Mouse (Mus musculus) ovary, adult 2 months (tissue): ENCODE data around the gene Gpkow. TPM values are rescaled to one million over a fixed set of nuclear protein-coding genes. Genes with fewer than 3 reads are reported as not detected.

Source experiments
- polyA plus RNA-seq: library from polyadenylated mRNA; depleted of rRNA; stranded (reverse); fragments of >200 nt; gene quantifications from 2 replicates; pipeline ENCODE4 v1.2.3, GENCODE M21; 2012; rRNA removed

Gpkow gene
- 7.9 and 9.3 TPM in 2 replicates for polyA plus RNA-seq

DNA sequence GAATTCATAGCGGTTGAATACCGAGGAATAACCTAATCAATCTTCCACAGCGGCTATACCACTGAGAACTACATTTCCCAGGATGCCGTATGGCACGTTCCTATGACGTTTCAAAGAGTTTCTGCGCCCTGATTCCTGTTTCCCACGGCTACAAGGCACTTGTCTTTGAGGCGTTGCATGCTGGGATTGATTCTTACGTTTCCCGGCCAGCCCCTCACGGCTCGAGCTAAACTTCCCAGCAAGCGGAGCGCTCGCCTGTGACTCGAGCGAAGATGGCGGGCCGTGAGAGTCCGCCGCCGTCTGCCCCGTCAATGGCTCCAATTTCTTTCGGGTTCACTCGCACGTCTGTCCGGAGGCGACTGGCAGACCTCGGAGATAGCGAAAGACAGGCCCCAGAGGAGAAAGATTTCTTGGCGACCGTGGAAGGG is at the start of gene Gpkow:
Gpkow (plus strand) TSS at position 178 of the 428 bp plus-strand sequence.

DNA sequence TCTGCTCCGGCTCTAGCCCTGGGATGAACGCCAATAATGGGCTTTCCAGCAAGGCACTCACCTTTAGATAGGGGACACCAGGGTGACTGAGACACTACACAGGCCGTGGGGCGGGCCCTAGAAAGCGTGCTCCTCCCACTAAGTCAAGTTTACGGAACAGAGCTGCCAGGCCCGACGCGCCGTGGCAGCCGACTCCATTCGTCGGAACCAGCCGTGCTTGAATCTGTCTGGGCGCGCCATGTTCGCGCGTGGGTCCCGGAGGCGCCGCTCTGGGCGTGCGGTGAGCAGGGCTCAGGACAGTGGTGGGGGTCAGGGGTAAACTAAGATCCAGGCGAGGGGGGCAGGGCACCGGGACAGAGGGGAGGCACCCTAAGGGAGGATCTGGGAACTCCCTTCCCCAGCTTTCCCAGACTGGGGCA is 39.7 kb upstream of the Gpkow start, which contains the start of gene Prickle3:
Prickle3 (plus strand) TSS at position 40 of the 419 bp plus-strand sequence.

DNA sequence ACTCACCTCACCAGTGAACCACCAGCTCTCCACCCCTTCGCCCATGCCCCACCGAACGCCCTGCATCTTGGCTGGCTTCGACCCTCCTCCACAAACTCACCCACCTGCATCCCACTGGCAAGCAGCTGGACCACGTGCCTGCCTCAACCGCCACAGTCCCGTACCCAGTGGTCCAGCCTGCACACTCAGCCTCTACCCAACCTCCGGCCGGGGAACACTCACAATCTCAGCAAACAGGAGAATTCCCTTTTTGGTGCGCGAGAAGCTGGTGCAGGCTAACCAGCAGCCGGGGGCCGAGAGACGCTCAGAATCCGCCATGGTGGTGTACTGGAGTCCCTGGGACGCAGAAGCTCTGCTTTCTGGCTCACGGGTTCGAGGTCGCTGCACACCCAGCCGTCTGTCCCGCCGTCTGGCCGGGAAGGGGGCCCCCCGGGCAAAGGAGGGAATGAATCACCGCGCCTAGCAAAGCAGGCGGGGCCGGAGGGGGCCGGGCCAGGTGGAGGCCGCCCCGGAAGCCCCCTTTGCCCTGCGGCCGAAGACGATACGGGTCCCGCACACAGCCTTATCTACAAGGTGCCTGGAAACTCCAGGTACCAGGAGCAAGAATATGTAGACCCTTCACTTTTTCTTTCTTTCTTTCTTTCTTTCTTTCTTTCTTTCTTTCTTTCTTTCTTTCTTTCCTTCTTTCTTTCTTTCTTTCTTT is 25.9 kb upstream of the Gpkow start, which contains the start of gene Plp2:
Plp2 (minus strand) TSS at position 470 of the 703 bp plus-strand sequence.

DNA sequence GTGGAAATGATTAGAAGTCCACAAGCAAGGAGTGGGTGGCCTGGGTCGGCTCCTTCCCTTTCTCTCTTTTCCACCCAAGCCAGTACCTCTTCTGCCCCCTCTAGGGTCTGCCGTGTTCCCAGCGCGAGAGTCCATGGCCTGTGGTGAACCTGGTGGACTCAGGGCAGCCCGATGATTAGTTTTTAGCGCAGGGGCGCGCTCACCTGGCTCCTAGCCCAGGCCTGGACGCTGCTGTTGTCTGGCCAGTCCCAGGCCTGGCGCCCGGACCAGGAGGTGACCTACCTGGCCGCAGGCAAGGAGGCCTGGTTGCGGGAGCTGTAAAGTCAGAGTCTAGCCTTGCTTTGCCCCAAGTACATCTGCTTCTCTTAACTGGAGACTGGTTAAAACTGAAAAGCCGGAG is 16.1 kb upstream of the Gpkow start, which contains the start of gene Magix:
Magix (minus strand) TSS at position 388 of the 400 bp plus-strand sequence.

DNA sequence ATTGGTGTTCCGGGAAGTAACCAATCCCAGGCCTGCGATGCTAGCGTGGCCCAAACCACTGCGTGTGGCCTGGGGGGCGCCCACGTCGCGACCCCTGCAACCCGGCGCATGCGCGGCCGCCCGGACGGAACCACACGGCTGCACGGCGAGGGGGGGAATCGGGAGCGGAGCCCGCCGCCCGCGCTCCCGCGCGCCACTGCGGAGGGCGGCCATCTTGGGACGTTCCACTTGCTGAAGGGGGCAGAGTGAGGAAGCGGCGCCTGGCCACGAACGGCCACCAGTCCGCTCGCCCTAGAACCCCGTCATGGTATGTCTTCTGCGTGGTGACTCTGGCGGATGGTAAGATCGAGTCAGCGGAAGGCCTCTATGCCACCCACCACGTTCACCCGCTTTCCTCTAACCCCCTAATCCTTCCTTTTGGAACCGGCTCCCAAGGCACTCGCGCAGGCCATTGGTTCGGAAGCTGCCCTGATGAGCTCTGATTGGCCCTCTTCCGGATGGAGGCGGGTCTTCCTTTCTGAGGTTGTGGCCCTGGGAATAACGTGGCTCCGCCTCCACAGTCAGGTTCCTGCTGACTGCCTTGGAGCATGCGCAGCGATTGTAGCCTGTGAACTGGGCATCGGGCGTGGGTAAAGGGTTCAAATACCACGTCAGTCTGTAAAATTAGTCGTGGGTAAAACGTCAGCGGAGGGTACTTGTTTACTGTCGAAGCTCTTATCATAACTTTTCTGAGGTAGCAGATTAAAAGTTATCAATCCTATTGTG is 17.4 kb downstream of the Gpkow start, which contains the start of gene Wdr45:
Wdr45 (plus strand) TSS at position 199 of the 765 bp plus-strand sequence.

DNA sequence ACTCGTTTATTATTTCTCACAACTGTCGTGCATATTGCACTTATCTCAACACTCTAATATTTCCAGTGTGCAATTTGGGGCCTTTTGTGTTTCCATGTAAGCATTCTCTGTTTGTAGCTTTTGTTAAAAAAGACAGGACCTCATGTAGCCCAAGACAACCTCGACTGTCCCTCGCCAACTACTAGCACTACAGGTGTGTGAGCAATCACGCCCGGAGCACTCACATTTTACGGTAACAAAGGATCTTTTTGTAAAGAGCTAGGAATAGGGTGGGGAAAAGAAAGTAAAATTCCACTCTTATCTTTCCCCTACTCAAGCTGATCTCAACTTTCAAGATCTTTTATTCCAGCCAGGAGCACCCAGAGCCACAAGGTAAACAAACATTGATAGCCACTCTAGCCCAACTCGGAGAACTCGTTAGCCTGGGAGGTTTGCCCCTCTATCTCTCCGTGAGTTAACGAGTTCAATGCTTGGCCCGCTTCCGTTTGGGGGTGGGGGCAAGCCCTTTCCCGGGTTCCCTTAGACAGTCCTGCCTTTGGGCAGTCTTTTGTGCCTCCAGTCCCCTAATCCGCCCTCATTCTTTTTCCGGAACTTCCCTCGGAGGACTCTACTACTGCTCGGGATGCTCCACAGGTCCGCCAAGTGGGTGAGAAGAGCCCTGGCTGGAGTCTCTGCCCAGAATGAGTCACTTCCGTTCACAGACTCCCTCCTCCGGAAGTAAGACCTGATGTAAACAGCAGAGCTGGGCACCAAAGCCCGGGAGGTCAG is 24.8 kb downstream of the Gpkow start, which contains the start of gene Gm45208:
Gm45208 (plus strand) TSS at position 732 of the 768 bp plus-strand sequence.

DNA sequence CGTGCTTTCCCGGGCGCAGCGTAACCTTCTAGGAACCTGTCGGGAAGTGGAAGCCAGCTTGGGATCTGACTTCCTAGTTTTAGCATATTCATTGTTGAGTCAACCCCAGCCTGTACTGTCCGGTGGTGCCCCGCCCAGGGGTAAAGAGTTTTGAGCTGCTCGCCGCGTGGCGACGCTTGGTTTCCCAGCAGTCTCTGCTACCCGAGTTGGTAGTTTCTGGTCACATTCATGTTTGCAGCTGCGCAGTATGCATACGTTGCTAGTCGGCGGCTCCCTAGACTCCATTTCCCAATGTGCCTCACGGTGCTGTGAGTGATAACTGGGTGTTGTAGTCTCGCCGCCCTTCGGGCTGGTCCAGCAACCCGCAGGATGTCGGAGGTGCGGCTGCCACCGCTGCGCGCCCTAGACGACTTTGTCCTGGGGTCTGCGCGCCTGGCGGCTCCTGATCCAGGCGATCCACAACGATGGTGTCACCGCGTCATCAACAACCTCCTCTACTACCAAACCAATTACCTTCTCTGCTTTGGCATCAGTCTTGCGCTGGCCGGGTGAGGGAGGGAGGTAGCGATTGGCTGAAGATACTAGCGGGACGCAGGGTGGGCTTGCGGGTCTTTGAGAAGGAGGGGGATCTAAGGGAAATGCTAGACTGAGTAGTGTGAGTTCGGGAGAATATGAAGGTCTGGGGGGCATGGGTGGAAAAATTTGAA is 31.4 kb downstream of the Gpkow start, which contains the start of gene Praf2:
Praf2 (plus strand) TSS at position 225 of the 707 bp plus-strand sequence.

DNA sequence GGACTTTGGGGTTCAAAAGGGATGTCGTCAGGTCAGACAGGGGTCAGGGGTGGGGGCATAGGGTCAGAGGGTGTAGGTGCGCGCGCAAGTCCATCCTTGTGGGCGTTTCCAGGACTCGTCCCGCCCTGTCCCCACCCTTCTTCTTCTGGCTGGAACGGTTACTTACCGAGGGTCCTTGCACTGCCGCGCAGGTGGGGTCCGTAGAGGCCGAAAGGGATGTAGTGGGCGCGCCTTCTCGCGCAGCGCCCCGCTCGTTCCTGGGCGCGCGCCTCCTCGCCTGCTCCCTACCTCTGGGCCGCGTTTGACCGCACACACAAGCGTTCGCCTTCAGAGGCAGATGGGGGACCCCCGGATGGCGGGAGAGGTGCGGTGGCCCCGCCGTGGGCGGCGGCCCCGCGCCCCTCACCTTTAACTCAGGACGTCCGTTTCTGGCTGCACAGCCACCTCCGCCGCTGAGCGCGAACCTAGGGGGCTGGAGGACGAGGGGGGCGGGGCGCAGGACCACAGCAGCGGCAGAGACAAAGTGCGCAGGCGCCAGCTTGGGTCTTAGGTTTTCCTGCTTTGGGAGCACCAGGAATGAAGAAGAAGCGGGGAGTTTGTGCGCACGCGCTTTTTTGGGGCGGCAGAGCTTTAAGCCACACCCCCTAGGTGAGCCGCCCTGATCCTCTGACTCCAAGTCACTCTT is 53.6 kb downstream of the Gpkow start, which contains the start of gene Ccdc120:
Ccdc120 (minus strand) TSS at position 474 of the 685 bp plus-strand sequence.

Other genes with a start within 250 kb of the Gpkow start
- 0.17 TPM in 1 of 2 replicates, not detected in the other for gene Foxp3, start 123.5 kb upstream of the Gpkow start, polyA plus RNA-seq
- 5.7 and 6.3 TPM in 2 replicates for gene Ppp1r3f, start 122.8 kb upstream of the Gpkow start, polyA plus RNA-seq
- gene Ccdc22, start 91.6 kb upstream of the Gpkow start, polyA plus RNA-seq = 21.8 and 22.6 TPM in 2 replicates
- gene Cacna1f, start 90.0 kb upstream of the Gpkow start, polyA plus RNA-seq = 0.07 TPM in 1 of 2 replicates, not detected in the other
- gene Syp, start 58.7 kb upstream of the Gpkow start, polyA plus RNA-seq = 2.7 and 3.3 TPM in 2 replicates
- 31.8 and 33.4 TPM in 2 replicates for gene Prickle3, start 39.9 kb upstream of the Gpkow start, polyA plus RNA-seq
- gene Plp2, start 25.7 kb upstream of the Gpkow start, polyA plus RNA-seq = 149 and 231 TPM in 2 replicates
- 3.4 and 4.6 TPM in 2 replicates for gene Magix, start 15.9 kb upstream of the Gpkow start, polyA plus RNA-seq
- 46.9 and 64.6 TPM in 2 replicates for gene Wdr45, start 17.2 kb downstream of the Gpkow start, polyA plus RNA-seq
- gene Gm45208, start 25.1 kb downstream of the Gpkow start, polyA plus RNA-seq = 0.71 and 1.6 TPM in 2 replicates
- gene Praf2, start 31.3 kb downstream of the Gpkow start, polyA plus RNA-seq = 90.1 and 91.4 TPM in 2 replicates
- 29.6 and 35.3 TPM in 2 replicates for gene Ccdc120, start 53.8 kb downstream of the Gpkow start, polyA plus RNA-seq
- gene Tfe3, start 65.4 kb downstream of the Gpkow start, polyA plus RNA-seq = 35.2 and 35.4 TPM in 2 replicates
- 34.1 and 34.5 TPM in 2 replicates for gene Gripap1, start 92.6 kb downstream of the Gpkow start, polyA plus RNA-seq
- 2.3 and 3.0 TPM in 2 replicates for gene Kcnd1, start 125.2 kb downstream of the Gpkow start, polyA plus RNA-seq
- 27.6 and 29.9 TPM in 2 replicates for gene Otud5, start 144.2 kb downstream of the Gpkow start, polyA plus RNA-seq
- gene Pim2, start 181.1 kb downstream of the Gpkow start, polyA plus RNA-seq = 16.5 and 18.2 TPM in 2 replicates
- 129 and 132 TPM in 2 replicates for gene Slc35a2, start 186.9 kb downstream of the Gpkow start, polyA plus RNA-seq
- 53.7 and 69.5 TPM in 2 replicates for gene Pqbp1, start 202.1 kb downstream of the Gpkow start, polyA plus RNA-seq
- 41.8 and 57.6 TPM in 2 replicates for gene Timm17b, start 202.2 kb downstream of the Gpkow start, polyA plus RNA-seq
- not detected in 2 replicates for gene Gm10491, start 210.7 kb downstream of the Gpkow start, polyA plus RNA-seq
- not detected in 2 replicates for gene Gm10490, start 212.4 kb downstream of the Gpkow start, polyA plus RNA-seq
- gene Pcsk1n, start 222.7 kb downstream of the Gpkow start, polyA plus RNA-seq = 1.9 and 2.3 TPM in 2 replicates
- not detected in 2 replicates for gene Eras, start 231.5 kb downstream of the Gpkow start, polyA plus RNA-seq